Mouse (Mus musculus): Measurements from ENCODE around the gene Slc12a9.

Gene Slc12a9

DNA sequence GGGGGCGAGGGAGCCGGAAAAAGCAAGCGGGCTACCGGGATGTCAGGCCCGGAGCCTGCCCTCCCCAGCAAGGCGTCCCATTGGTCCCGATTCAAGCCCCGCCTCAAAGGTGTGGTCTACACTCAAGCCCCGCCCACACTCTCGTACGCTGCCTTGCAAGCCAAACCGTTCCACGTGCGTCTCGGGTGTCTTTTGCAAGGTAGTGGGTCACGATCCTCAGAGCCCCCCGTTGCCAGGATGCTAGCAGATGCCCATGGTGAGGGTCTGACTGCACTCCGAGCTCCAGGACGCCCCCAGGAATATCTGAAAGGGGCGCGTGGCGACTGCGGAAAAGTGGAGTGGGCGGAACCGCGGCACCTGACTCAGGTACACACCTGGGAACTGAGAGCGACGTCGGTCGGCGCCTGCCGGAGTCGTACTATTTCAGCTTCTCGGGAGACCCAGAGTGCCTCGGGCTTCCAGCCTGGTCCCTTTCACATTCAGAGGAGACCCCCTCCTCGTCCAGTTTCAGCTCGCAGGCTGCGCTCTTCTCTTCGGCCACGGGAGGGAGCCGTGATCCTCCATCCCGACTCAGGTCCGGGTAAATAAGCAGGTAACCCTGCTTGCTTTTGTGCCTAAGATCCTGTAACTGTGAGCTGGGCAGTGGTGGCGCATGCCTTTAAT lies at the start of gene Slc12a9:
Gene Slc12a9 (minus strand): TSS at position 86 of the 663 bp plus-strand sequence.
- DNase-seq = peak; percentile 98

GRCm38 (mm10) chr5:137381152-137381551 lies 47.8 kb upstream of the Slc12a9 start:
- peak; percentile 84 for DNase-seq

DNA sequence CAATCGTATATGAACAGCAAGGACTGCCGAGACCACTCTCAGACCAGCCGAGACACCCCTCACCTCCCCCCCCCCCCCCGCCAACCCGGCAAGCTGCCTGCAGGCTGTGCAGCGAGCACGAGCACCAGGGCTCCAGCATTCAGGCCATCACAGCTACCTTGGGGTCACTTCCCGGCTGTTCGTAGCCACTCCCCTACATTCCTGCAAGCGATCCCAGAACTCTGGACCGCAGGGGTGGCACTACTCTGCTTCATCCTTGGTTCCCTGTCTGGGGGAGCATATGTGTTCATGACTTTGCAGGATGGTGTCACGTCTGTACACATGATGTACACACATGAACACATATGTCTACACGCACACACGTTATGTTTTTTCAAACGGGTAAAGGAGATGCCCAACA lies 44.2 kb upstream of the Slc12a9 start:
- no peak for DNase-seq

GRCm38 (mm10) chr5:137377176-137377575 lies 43.8 kb upstream of the Slc12a9 start:
- DNase-seq = no peak

GRCm38 (mm10) chr5:137376722-137377121 lies 43.3 kb upstream of the Slc12a9 start:
- DNase-seq = no peak

DNA sequence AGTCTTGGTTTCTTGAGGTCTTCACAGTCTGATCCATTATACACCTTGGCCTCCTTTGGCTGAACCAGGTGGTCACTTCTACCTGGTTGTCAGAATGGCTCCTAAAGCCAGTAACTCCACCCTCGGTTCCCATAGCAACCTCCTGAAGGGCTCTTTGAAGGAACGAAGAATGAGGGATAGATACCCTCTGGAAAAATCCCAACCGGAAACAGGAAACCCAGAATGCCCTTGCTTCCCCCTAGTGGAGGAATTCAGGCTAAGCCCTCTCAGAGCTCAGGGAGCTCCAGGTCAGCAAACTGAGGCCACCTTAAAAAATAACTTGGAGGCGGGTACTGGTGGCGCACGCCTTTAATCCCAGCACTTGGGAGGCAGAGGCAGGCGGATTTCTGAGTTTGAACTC lies 42.8 kb upstream of the Slc12a9 start:
- DNase-seq = no peak

GRCm38 (mm10) chr5:137375627-137376026 lies 42.2 kb upstream of the Slc12a9 start:
- no peak for DNase-seq

- DNase-seq = no peak
Measured at GRCm38 (mm10) chr5:137374521-137375080, 41.2 kb upstream of the Slc12a9 start.

DNA sequence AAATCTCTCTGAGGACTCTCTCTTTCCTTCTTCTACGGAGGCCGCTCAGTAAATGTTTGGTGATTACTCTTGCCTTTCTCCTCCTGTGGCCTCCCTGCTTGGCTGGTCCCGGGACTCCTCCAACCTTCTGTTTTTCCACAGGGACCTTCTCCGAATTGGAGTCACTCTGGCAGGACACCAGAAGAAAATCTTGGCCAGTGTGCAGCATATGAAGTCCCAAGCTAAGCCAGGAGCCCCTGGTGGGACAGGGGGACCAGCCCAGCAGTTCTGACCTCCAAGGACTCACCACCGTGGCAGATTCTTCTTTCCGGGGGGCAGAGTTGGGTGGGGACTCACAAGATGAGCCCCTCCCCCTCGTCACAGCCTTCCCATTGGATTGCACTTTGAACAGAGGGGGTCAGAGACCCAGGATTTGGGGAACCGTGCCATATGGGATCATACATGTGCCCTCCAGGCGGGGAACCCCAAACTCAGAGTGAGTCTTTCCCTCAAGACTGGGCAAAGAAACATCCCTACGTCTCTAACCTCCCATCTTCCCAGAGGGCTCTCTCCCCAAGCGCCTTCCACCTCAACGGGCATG lies 40.1 kb upstream of the Slc12a9 start:
- no peak for DNase-seq

- DNase-seq = no peak
Measured at GRCm38 (mm10) chr5:137369665-137370064, 36.3 kb upstream of the Slc12a9 start.

DNA sequence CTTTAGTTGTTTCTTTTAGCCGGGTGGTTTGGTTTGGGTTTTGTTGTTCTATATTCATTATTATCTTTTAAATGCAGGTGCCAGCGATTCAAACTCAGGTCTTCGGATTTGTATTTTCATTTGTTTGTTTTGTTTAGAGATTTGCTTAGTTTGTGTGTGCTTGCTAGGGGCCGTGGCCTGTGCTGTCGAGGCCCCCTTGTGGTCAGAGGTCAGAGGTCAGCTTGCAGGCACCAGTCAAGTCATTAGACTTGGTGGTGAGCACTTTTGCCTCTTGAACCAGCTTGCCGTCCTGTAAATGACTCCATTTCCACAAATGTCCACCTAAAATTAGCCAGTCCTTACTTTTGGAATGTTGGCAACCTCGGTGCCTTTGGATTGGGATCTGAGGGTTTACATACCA lies 25.0 kb upstream of the Slc12a9 start:
- peak; percentile 61 for DNase-seq

GRCm38 (mm10) chr5:137354091-137354490 lies 20.7 kb upstream of the Slc12a9 start:
- no peak for DNase-seq

- no peak for DNase-seq
Measured at GRCm38 (mm10) chr5:137352011-137352975, 18.9 kb upstream of the Slc12a9 start.

DNA sequence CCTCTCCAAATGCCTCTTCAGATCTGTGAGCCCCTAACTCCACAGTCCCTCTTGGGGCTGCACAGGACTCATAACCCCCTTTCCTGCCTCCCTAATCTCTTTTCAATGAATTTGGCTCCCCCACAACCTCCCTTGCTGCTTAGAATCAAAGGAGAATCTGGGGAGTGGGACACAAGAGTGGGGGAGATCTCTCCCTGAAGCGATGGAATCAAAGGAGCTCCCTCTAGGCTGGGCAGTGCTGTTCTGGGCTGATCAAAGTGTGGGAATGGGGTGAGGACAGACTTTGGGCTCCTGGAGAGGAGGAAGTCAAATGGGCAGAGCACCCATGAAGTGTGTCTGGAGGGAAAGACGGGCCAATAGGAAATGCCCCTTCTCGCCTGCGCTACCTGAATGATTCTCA lies 18.0 kb upstream of the Slc12a9 start:
- no peak for DNase-seq

DNA sequence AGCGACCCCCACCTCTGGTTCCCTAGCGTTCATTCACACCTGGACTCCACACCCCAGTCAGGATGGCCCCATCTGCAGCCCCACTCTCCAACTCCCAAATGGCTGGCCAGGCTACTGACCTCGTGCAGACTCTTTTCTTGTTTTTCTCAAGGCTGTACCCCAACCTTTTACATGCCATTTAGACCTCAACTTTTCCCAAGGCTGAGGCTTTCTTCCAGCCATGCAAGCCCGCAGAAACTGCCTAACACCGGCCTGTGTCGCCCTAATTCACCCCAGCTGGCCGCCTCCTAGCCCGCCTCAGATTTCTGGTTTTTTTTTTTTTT lies 17.6 kb upstream of the Slc12a9 start:
- DNase-seq = no peak

- peak; percentile 49 for DNase-seq
Measured at GRCm38 (mm10) chr5:137350205-137351057, 17.0 kb upstream of the Slc12a9 start.

- no peak for DNase-seq
Measured at GRCm38 (mm10) chr5:137349384-137350204, 16.2 kb upstream of the Slc12a9 start, which contains the start of gene Ephb4. Gene Ephb4, plus strand, starts transcription at chr5:137350109.

GRCm38 (mm10) chr5:137348482-137349383 lies 15.3 kb upstream of the Slc12a9 start:
- DNase-seq = no peak

GRCm38 (mm10) chr5:137347856-137348255 lies 14.5 kb upstream of the Slc12a9 start:
- no peak for DNase-seq

GRCm38 (mm10) chr5:137346983-137347382 lies 13.6 kb upstream of the Slc12a9 start:
- DNase-seq = no peak

Measured in thymus, postnatal 4 days (tissue).